Mouse (Mus musculus): ENCODE data around the gene Ifi27l2b. TPM values are rescaled to one million over a fixed set of nuclear protein-coding genes. Genes with fewer than 3 reads are reported as not detected.
"Not testable (repeated sequence)": the region's sequence is repeated elsewhere in the genome, so short reads cannot be mapped to it uniquely, and the experiment has no call there.

Ifi27l2b gene
- polyA plus RNA-seq, 1 experiment from 2014 or later = 0.31 TPM

DNA sequence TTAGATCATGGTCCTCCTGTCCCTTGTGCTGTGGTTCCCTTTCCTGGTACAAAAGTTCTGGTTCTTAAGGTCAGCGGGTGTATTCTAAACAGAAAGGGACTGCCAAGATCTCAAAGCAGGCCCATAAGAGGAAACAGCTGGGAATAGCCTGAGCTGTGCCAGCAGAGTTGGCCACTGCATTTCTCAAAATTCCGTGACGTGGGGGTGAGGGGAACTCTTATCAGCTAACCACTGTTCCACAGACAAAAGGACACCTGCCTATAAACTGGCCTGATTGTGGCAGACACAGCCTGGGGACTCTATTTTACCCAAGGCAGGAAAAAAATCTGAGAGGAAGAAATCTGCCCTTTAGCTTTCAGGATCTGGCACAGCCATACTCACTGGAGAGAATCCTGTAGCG, 30.3 kb upstream of the Ifi27l2b start:
- ATAC-seq (ENCODE audit: low read depth) = no peak
- 36% methylated on average over 4 of the region's 4 CpGs for WGBS (ENCODE audit: insufficient replicate concordance)
- no peak overlapping the region for H3K27ac ChIP-seq (ENCODE audit: low read length)

DNA sequence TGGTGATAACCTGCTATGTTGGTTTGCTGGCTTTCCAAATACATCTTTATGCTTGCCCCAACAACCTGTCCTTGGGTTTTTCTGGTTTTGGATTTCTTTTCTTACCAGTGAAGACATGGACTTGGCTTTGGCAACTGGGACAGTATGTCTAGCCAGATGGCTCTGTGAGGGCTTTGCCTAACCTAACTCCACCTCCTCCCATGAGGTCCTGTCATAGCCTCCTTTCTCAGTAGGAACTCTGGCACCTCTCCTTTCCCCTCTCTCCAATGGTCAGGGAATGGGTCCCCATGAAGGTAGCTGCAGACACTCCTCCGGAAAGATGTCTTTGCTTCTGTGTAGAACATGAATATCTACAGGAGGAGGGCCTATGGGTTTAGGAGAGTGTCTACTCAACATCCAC, 29.7 kb upstream of the Ifi27l2b start:
- WGBS (ENCODE audit: insufficient replicate concordance) = 51% methylated on average over 1 of the region's 1 CpGs
- no peak for ATAC-seq (ENCODE audit: low read depth)

More for the DNA sequence above, 30.3 kb upstream of the Ifi27l2b start:
- no peaks in the 10 kb centered on the region for H3K36me3 ChIP-seq (ENCODE audit: control insufficient read depth, insufficient read depth)
- no peaks in the 10 kb centered on the region for H3K9me3 ChIP-seq (replicated peaks; ENCODE audit: control insufficient read depth, low read length)
- H3K9ac ChIP-seq (ENCODE audit: low read depth, low read length) = no peak overlapping the region
- no peak overlapping the region for H3K4me2 ChIP-seq (ENCODE audit: low read depth, low read length)
- no peaks in the 10 kb centered on the region for H3K27me3 ChIP-seq (ENCODE audit: control insufficient read depth, insufficient read depth, low read depth, low read length)
- no peak overlapping the region for H3K4me3 ChIP-seq (ENCODE audit: low read depth, low read length)
- no peaks in the 10 kb centered on the region for H3K4me1 ChIP-seq (ENCODE audit: control insufficient read depth, low read depth, low read length)

DNA sequence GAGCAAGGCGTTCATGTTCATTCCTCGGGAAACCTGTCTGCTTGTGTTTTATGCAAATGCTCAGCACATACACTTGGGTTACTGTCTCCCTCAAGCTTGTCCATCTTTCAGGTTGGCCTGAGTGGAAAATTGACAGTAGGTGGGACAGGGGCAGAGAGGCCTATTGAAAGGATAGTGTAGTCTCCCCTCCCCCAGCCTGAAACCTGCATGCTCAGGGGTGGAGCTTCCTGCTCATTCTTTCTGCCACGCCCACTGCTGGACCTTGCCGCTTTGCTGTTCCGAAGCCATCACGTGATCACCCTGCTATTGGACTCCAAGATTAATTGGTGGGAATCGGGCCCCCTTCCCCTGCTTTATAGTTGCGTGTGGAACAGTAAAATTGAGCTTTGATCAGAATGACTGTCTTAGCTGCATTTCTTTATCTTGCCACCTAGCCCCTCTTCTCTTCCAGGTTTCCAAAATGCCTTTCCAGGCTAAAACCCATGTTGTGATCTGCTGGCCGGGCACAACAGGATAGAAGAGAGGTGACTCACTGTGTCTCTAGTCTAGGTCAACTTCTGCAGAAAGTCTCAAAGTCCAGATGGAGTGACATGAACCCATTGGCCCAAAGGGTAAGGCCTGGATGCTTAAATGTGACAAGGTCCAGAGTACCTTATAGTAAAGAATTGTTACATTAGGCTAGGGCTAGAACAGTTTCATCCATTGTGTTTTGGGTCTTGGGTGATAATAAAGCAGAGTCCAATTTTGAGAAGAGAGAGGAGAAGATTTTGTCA, 27.4 kb upstream of the Ifi27l2b start:
- H3K27me3 ChIP-seq (ENCODE audit: control insufficient read depth, insufficient read depth, low read depth, low read length); H3K4me3 ChIP-seq (ENCODE audit: low read depth, low read length); ATAC-seq (ENCODE audit: low read depth); H3K27ac ChIP-seq (ENCODE audit: low read length); H3K9ac ChIP-seq (ENCODE audit: low read depth, low read length); H3K4me1 ChIP-seq (ENCODE audit: control insufficient read depth, low read depth, low read length); H3K36me3 ChIP-seq (ENCODE audit: control insufficient read depth, insufficient read depth); H3K4me2 ChIP-seq (ENCODE audit: low read depth, low read length); H3K9me3 ChIP-seq (replicated peaks; ENCODE audit: control insufficient read depth, low read length): not testable (repeated sequence)
- 47% methylated on average over 9 of the region's 9 CpGs for WGBS (ENCODE audit: insufficient replicate concordance)

More for the DNA sequence above, 29.7 kb upstream of the Ifi27l2b start:
- Histone ChIP-seq H3K9me3 (replicated peaks; ENCODE audit: control insufficient read depth, low read length) (no peaks in the 10 kb centered on the region), H3K9ac (ENCODE audit: low read depth, low read length) (no peak overlapping the region), H3K27me3 (ENCODE audit: control insufficient read depth, insufficient read depth, low read depth, low read length) (no peaks in the 10 kb centered on the region), H3K27ac (ENCODE audit: low read length) (no peak overlapping the region), H3K4me2 (ENCODE audit: low read depth, low read length) (no peak overlapping the region), H3K4me3 (ENCODE audit: low read depth, low read length) (no peak overlapping the region), H3K36me3 (ENCODE audit: control insufficient read depth, insufficient read depth) (no peaks in the 10 kb centered on the region), H3K4me1 (ENCODE audit: control insufficient read depth, low read depth, low read length) (no peaks in the 10 kb centered on the region)

DNA sequence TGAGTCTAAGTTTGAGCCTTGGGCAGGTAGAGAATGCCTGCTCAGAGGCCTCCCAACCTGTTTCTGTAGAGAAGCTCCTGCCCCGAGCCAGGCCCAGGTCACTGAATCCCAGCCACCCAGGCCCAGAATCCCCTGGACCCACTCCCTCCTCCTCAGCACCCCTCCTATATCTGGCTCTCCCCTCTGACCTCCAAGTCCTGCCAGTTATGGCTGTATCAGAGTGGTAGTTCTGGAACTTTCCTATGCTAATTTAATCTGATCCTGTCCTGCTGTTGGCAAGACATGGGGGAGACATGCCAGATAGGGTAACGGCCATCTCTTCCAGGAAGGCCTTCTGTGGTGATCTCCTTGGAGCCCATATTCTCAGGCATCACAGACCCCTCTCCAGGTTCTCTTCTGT, 25.8 kb upstream of the Ifi27l2b start:
- Histone ChIP-seq H3K4me2 (ENCODE audit: low read depth, low read length) (no peak overlapping the region), H3K9me3 (replicated peaks; ENCODE audit: control insufficient read depth, low read length) (no peaks in the 10 kb centered on the region), H3K4me1 (ENCODE audit: control insufficient read depth, low read depth, low read length) (no peaks in the 10 kb centered on the region), H3K4me3 (ENCODE audit: low read depth, low read length) (no peak overlapping the region), H3K27ac (ENCODE audit: low read length) (no peak overlapping the region), H3K36me3 (ENCODE audit: control insufficient read depth, insufficient read depth) (no peaks in the 10 kb centered on the region), H3K9ac (ENCODE audit: low read depth, low read length) (no peak overlapping the region), H3K27me3 (ENCODE audit: control insufficient read depth, insufficient read depth, low read depth, low read length) (no peaks in the 10 kb centered on the region)
- 49% methylated on average over 2 of the region's 2 CpGs for WGBS (ENCODE audit: insufficient replicate concordance)
- ATAC-seq (ENCODE audit: low read depth) = no peak

DNA sequence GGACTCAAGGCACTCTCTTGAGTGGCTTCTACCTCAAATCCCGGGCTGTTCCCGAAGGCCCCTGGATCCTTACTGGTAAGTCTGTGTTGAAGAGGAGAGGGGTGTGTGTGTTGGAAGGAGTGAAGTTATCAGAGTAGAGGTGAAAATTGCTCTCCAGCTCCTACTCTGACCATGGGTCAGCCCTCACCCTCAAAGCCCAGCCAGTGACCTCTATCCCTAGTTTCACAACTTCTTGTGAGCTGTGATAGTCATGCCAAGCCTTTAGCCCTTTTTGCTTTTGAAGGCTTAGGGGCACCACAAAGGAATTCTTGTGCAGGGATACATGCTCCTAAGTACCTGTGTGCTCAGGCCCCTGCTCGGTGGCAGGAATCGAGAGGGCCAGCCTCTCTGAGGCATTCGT, 24.6 kb upstream of the Ifi27l2b start:
- H3K4me1 ChIP-seq (ENCODE audit: control insufficient read depth, low read depth, low read length) = no peaks in the 10 kb centered on the region
- H3K27me3 ChIP-seq (ENCODE audit: control insufficient read depth, insufficient read depth, low read depth, low read length) = no peaks in the 10 kb centered on the region
- WGBS (ENCODE audit: insufficient replicate concordance) = 39% methylated on average over 5 of the region's 5 CpGs
- no peak overlapping the region for H3K9ac ChIP-seq (ENCODE audit: low read depth, low read length)
- no peaks in the 10 kb centered on the region for H3K9me3 ChIP-seq (replicated peaks; ENCODE audit: control insufficient read depth, low read length)
- H3K4me2 ChIP-seq (ENCODE audit: low read depth, low read length) = no peak overlapping the region
- H3K4me3 ChIP-seq (ENCODE audit: low read depth, low read length) = no peak overlapping the region
- H3K27ac ChIP-seq (ENCODE audit: low read length) = no peak overlapping the region
- no peaks in the 10 kb centered on the region for H3K36me3 ChIP-seq (ENCODE audit: control insufficient read depth, insufficient read depth)
- ATAC-seq (ENCODE audit: low read depth) = no peak

DNA sequence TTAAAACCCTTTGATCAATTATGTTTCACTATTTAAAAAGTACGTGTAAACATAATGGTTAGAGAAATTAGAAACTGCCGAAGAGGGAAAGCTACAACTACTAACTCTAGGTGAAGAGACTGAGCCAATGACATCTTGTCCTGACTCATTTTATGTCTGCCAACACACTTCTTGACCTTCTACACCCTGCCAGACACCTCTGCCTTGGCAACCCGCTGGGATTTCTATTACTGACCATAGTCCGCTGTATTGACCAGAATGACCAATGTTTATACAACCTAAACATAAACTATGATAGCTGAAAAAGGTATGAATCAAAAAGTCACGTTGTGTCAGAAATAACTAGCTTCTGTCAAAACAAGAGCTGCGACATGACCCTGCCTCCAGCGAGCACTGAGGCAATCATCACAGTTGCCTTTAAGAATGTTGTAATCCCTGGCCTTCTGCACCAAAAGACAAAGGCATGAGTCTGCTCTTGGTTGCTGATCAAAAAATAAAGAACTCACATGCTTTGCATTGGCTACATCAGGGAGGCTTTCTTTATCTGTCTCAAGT, 20.5 kb upstream of the Ifi27l2b start:
- H3K4me1 ChIP-seq (ENCODE audit: control insufficient read depth, low read depth, low read length) = no peaks in the 10 kb centered on the region
- no peak overlapping the region for H3K9ac ChIP-seq (ENCODE audit: low read depth, low read length)
- 56% methylated on average over 7 of the region's 7 CpGs for WGBS (ENCODE audit: insufficient replicate concordance)

DNA sequence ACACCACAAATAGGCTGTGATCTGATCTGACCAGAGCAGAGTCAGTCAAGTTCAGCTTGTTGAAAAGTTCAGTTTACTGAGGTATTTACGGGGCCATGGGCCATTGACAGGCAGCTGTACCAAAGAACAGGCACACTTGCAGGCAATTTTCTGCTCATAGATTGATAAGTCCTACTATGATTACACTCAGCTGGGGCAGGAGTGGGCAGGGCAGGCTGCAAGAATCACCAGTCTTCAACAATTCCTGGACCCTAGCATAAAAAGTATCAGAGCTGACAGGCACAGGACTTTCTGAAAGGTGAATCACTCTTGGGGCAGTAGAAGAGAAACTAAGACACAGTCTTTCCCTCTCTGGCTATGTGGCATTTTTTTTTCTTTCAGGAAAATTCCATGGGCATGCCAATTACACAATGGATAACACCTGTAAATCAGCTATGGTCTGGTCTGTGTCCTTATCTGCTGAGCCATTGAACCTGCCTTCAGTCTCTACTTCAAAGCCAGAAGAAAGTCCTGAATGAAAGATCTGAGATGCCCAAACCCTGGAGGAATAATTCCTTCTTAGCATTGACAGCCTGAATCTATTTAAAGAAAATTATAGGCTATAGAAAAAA, 19.9 kb upstream of the Ifi27l2b start:
- Histone ChIP-seq H3K4me2 (ENCODE audit: low read depth, low read length) (no peak overlapping the region), H3K27me3 (ENCODE audit: control insufficient read depth, insufficient read depth, low read depth, low read length) (no peaks in the 10 kb centered on the region), H3K27ac (ENCODE audit: low read length) (no peak overlapping the region), H3K9me3 (replicated peaks; ENCODE audit: control insufficient read depth, low read length) (no peaks in the 10 kb centered on the region), H3K4me3 (ENCODE audit: low read depth, low read length) (no peak overlapping the region), H3K4me1 (ENCODE audit: control insufficient read depth, low read depth, low read length) (no peaks in the 10 kb centered on the region), H3K9ac (ENCODE audit: low read depth, low read length) (no peak overlapping the region), H3K36me3 (ENCODE audit: control insufficient read depth, insufficient read depth) (no peaks in the 10 kb centered on the region)
- 64% methylated on average over 1 of the region's 1 CpGs for WGBS (ENCODE audit: insufficient replicate concordance)
- no peak for ATAC-seq (ENCODE audit: low read depth)

More for the DNA sequence above, 20.5 kb upstream of the Ifi27l2b start:
- no peak overlapping the region for H3K4me2 ChIP-seq (ENCODE audit: low read depth, low read length)
- H3K4me3 ChIP-seq (ENCODE audit: low read depth, low read length) = no peak overlapping the region
- no peaks in the 10 kb centered on the region for H3K27me3 ChIP-seq (ENCODE audit: control insufficient read depth, insufficient read depth, low read depth, low read length)
- H3K36me3 ChIP-seq (ENCODE audit: control insufficient read depth, insufficient read depth) = no peaks in the 10 kb centered on the region
- ATAC-seq (ENCODE audit: low read depth) = no peak
- no peak overlapping the region for H3K27ac ChIP-seq (ENCODE audit: low read length)
- H3K9me3 ChIP-seq (replicated peaks; ENCODE audit: control insufficient read depth, low read length) = no peaks in the 10 kb centered on the region

DNA sequence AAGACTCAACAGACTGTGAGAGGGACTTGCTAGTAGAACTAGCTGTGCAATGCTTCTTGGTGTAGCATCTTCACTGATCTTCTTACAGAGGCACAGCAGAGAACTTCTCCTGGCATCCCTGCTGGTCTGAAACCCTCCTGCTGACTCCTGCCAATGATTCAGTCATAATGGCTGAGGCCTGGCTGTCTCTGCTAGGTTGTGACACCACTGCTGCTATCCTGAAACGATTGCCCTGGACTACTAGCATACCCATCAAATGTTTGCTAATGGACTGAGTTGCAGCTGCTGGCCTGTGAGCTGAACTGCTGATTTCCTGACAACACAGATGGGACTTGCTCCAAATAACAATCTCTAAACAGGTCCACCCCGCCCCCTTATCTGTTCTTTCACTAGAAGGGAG, 17.5 kb upstream of the Ifi27l2b start:
- Histone ChIP-seq H3K27ac (ENCODE audit: low read length) (no peak overlapping the region), H3K9ac (ENCODE audit: low read depth, low read length) (no peak overlapping the region), H3K36me3 (ENCODE audit: control insufficient read depth, insufficient read depth) (no peaks in the 10 kb centered on the region), H3K4me2 (ENCODE audit: low read depth, low read length) (no peak overlapping the region), H3K4me3 (ENCODE audit: low read depth, low read length) (no peak overlapping the region), H3K4me1 (ENCODE audit: control insufficient read depth, low read depth, low read length) (no peaks in the 10 kb centered on the region), H3K9me3 (replicated peaks; ENCODE audit: control insufficient read depth, low read length) (no peaks in the 10 kb centered on the region), H3K27me3 (ENCODE audit: control insufficient read depth, insufficient read depth, low read depth, low read length) (no peaks in the 10 kb centered on the region)
- no peak for ATAC-seq (ENCODE audit: low read depth)
- WGBS (ENCODE audit: insufficient replicate concordance) = 28% methylated on average over 2 of the region's 2 CpGs

DNA sequence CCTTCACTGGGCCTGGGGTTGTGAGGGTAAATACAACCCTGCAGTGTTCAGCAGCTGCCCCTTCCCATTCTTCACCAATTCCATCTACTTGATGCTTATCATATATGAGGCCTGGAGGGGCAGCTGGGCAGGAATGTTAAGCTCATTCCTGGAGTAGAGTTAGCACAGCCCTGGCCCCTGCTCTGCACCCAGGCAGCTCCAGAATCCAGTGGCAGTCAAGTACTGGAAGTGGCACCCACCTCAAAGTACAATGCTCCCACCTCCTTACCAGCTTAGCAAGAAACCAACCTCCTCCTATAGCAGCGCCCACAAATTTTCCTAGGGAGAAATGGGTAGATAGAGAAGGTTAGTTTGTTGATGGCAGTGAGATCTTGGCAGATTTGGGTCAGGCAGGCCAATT, 296 bp downstream of the Ifi27l2b start:
- H3K27me3 ChIP-seq (ENCODE audit: control insufficient read depth, insufficient read depth, low read depth, low read length); H3K4me3 ChIP-seq (ENCODE audit: low read depth, low read length); H3K27ac ChIP-seq (ENCODE audit: low read length); H3K9me3 ChIP-seq (replicated peaks; ENCODE audit: control insufficient read depth, low read length); H3K9ac ChIP-seq (ENCODE audit: low read depth, low read length); H3K4me1 ChIP-seq (ENCODE audit: control insufficient read depth, low read depth, low read length); ATAC-seq (ENCODE audit: low read depth); H3K4me2 ChIP-seq (ENCODE audit: low read depth, low read length); H3K36me3 ChIP-seq (ENCODE audit: control insufficient read depth, insufficient read depth): not testable (repeated sequence)
- WGBS (ENCODE audit: insufficient replicate concordance) = no CpG with 5 or more reads among the region's 1 CpGs

Data from liver, embryonic 16.5 days (tissue).